18 mouse cellular contexts compared by ENCODE assay signal in genomic region chr12:45644180-45644579, GRCm38 (mm10).
"Had no signal": no experiment of that assay in that cellular context is flagged by ENCODE, and none has a peak within 500 bp of the region (broad histone marks: within the 10 kb centered on the region; RNA-seq: fewer than 3 reads in every experiment).

No protein-coding gene starts in this region.

- H3K4me3 ChIP-seq: midbrain, embryonic 10.5 days; midbrain, embryonic 12.5 days; myocyte; neural tube, embryonic 13.5 days; neural tube, embryonic 15.5 days had no signal

- ATAC-seq: midbrain, embryonic 16.5 days had no signal

- H3K4me1 ChIP-seq: midbrain, embryonic 10.5 days; midbrain, embryonic 12.5 days; neural tube, embryonic 15.5 days had no signal

- H3K4me2 ChIP-seq: lung, embryonic 14.5 days; midbrain, embryonic 12.5 days; neural tube, embryonic 13.5 days; neural tube, embryonic 15.5 days had no signal

- H3K27me3 ChIP-seq: midbrain, embryonic 12.5 days; neural tube, embryonic 13.5 days; neural tube, embryonic 15.5 days had no signal

- H3K36me3 ChIP-seq: midbrain, embryonic 10.5 days; midbrain, embryonic 12.5 days; neural tube, embryonic 13.5 days; neural tube, embryonic 15.5 days had no signal

- H3K9ac ChIP-seq: lung, embryonic 14.5 days; midbrain, embryonic 12.5 days; neural tube, embryonic 13.5 days; neural tube, embryonic 15.5 days had no signal

- H3K9me3 ChIP-seq: midbrain, embryonic 10.5 days; midbrain, embryonic 12.5 days; neural tube, embryonic 13.5 days; neural tube, embryonic 15.5 days had no signal

- H3K27ac ChIP-seq: midbrain, embryonic 10.5 days; midbrain, embryonic 12.5 days; neural tube, embryonic 13.5 days; neural tube, embryonic 15.5 days had no signal

- DNase-seq: lung, embryonic 14.5 days; lung, postnatal 10 days; lung, postnatal 4 days; midbrain, embryonic 14.5 days; retina, postnatal 1 day; right cerebral cortex, adult 18-20 months; right cerebral cortex, postnatal 25 days; right cerebral cortex, postnatal 4 days; spleen, adult 18-20 months; thymus, adult 18-20 months; thymus, postnatal 14 days; thymus, postnatal 36 days had no signal
